Mouse (Mus musculus) c-Kit-positive CD71-negative TER-119-negative erythroid progenitor cells, embryonic 14.5 days (primary cell): ENCODE data around the gene Egfr.

Experiments used
- DNase-seq: peaks from one replicate; pipeline ENCODE4 v3.0.0-alpha.2; 2013; ENCODE audit warnings: low read depth

The Egfr gene

DNA sequence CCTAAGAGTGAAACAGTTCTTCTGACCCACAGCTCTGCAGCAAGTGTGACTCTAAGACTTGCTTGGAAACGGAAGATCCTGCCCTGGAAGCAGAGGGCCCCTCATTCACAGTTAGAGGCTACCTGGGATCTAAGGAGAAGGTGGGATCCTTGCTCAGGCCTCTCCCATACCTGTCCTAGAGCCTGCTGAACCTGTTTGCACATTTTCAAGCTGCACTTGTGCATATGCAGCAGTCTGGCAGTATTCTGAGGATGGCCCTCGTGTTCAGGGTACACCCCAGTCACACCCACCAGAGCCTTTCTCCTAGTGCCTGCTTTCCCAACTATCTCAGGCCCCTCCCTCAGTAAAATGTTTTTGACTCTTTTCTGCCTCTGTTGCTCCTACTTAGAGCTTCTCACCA is 29.6 kb downstream of the Egfr start:
- no peak for DNase-seq

DNA sequence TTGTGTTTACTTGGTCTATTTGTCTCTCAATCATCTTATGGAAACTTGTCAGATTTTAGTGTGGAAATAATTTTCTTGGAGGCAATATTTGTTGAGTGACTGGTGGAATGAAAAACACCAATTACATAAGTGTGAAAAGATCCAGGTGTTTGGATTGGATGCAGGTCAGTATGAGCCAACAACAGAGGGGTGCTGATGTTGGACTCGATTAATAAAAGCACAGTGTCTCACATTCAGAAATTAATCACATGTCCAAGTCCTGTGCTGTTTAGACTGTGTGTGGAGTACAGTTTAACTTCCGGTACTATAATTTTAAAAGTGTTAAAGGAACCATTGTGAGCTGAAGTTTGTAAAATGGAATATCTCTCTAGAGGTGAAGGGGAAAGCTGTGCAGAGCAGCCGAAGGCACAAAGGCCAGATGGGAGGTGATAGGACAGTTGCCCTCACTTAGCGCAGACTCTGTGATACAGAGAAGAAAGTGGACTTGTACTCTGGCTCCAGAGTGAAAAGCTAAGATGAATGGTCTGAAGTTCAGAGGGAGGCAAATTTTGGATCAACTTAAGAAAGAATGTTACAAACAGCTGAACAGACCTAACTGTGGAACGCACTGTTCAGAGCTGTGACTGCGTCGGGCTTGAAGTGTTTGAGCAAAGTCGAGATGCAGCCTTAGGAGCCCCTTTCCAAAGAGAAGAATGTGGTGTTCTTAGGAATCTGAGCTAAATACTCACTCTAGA is 32.1 kb downstream of the Egfr start:
- no peak for DNase-seq

DNA sequence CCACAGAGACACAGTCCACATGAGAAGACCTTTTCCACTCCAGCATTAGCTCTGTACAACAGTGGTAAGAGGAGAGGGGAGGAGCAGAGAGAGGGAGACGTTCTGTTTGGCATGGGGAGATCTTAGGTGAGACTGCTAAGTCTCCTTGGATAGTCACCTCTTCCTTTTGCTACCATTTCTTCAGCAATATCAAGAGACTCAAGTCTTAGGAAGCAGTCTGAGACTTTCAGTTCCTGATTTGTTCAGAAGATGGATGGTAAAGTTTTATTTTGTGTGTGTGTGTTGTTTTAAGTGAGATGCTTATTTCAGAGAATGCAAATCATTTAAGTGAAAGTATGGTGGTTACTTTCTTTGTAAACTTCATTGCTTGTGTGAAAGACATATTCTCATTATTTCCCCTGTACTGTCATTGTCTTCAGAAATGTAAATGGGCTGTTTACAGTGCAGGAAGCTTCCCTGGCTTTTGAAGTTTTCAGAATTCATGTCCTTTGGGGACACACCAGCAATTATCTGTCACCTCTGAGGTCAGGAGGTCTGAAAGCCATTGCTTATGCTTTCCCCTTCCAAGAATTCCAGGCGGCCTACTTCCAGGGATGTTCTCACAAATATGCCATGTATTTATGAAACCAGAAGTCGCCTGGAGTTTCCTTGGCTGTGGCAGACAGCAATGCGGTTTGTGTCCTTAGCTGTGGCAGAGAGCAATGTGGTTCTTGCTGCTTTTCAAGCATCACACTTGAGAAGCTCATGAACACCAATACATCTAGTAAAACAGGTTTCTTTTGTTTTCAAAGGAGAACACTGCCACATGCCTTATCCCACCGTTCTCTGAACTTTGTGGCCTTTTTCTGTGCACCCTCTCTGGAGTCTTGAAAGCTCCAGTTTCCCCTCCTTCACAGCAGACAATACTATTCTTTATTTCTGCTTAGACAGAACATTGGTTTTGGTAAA is 40.9 kb downstream of the Egfr start:
- no peak for DNase-seq

DNA sequence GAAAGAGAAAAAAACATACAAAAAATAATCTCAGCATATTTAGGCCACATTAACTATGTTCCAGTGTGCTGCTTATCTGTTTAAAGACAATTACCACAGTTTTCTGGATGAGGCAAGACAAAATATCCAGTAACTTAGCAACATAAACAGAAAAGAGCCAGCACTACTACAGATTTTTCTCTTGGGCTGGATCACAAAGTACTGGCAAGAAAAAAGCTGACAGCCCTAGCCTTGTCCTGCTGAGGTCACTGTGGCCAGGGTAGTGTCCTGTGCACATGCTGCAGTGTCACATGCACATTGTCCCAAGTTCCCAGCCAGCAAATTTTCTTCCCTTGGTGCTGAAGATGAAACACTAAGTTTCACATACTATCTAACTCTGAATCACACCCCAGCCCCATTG is 43.0 kb downstream of the Egfr start:
- no peak for DNase-seq

DNA sequence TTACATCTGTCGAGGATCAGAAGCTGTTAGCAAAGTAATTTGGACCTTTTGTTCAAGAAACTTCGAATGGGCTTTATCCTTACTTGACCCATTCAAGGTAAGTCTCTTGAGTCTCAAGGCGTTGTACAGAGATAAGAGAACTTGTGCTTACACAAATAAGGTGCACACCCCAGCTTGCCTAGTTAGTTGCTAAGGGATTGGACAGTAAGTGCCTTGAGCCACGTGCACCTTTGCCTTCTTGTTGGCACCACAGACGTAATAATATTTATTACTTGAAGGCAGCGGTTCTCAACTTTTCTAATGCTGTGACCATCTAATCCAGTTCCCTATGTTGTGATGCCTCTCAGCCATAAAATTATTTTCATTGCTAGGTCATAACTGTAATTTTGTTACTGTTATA is 43.5 kb downstream of the Egfr start:
- no peak for DNase-seq

DNA sequence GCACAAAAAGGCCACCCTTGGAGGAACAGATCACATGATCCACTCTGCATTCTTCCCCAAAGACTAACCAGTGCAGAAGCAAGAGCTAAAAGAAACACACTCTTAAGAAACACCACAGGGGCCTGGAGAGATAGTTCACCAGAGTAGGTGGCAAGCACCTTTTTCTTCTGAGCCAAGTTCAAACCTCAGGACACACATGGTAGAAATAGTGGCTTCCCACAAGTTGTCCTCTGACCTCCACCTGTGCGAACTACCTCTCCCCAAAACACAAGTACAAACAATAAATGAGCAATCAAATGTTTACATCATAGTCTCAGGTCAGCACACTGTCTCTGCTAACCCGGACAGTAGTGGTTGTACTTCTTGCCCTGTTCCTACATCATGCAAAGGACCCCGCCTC is 45.5 kb downstream of the Egfr start:
- DNase-seq: no peak

DNA sequence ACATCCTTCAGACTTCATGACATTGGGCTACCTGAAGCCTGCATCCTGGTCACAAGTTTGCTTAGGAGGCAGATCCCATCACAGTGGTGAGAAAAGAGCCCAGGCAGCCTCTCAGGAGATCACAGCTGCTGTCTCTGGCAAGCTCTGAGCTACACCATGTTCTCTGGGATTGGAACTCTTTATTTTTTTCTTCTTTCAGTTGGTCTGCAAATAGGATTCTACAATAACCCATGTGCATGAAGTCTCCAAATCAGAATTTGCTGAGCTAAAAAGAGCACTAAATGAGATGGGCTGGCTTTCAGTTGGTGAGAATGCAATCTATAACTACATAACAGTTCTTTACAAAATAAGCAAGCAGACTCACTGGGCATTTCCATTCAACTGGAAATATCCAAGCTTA is 46.1 kb downstream of the Egfr start:
- no peak for DNase-seq

DNA sequence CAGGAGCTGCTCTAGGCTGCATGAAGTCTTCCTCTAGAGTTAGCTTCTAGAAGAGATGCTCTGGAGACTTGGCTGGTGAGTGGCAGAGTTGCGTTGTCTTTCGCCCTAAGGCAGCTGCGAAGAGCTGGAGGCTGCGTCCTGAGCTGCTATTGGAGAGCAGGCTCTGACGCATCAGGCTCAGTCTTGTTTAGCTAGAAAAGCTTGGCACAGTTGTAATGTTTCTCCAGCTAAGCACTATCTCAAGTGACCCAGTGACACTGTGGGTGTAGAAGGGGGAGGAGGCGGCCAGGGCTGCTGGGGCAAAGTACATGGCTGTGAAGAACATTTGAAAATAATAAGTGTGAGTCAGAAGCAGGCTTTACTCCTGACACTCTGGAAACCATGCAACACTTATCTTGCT is 48.5 kb downstream of the Egfr start:
- no peak for DNase-seq

DNA sequence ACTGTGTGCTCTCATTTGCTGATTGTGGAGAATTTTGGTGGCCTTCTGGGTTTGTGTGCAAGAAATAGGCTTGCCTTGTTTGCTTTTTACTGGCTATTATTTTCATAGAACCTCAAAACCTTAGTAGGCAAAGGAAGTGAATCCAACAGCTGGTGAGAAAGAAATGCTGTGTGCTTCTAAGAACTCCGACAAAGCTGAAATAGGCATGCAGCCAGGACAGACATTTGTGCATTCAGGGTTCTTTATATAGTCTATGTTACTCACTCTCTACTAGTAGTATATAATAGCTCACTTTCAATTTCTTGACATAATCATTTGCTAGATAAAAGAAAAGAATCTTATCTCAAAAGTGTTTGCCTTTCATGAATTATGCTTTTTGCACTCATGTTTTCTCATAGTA is 50.7 kb downstream of the Egfr start:
- no peak for DNase-seq

DNA sequence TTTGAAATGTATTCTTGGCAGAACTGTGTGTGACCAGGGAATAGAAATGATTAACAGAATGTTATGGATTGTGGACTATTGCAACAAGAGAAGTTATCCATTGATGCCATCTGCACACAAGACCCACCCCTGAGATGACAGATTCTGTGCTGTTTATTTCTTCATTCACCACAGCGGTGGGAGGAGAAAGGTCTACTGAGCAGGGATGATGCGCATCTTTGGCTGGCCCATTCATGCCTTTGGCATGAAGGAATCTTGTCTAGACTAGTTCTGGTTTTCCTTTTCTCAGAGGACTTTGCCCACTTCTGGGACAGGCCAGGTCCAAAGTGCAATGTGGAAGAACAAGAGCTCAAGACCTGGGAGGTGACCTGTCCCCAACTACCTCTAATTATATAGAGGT is 52.0 kb downstream of the Egfr start:
- DNase-seq: no peak

DNA sequence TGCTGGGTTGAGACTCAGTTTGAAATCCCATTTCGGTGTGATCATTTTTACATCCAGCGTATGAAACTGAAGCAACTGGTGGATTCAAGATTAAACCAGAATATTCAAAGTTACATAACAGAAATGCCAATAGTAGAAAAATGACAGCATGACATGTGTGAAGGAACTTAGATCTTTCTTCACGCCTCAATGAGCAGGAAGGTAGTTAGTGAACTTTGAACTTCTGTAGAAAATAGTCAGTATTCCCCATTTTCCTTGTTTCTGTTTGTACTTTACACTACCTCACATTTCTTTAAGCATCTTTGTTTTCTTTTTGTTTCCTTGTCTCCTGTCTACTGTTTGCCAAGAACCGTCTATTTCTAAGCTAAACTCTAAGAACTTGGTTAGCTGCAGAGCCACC is 53.9 kb downstream of the Egfr start:
- no peak for DNase-seq

DNA sequence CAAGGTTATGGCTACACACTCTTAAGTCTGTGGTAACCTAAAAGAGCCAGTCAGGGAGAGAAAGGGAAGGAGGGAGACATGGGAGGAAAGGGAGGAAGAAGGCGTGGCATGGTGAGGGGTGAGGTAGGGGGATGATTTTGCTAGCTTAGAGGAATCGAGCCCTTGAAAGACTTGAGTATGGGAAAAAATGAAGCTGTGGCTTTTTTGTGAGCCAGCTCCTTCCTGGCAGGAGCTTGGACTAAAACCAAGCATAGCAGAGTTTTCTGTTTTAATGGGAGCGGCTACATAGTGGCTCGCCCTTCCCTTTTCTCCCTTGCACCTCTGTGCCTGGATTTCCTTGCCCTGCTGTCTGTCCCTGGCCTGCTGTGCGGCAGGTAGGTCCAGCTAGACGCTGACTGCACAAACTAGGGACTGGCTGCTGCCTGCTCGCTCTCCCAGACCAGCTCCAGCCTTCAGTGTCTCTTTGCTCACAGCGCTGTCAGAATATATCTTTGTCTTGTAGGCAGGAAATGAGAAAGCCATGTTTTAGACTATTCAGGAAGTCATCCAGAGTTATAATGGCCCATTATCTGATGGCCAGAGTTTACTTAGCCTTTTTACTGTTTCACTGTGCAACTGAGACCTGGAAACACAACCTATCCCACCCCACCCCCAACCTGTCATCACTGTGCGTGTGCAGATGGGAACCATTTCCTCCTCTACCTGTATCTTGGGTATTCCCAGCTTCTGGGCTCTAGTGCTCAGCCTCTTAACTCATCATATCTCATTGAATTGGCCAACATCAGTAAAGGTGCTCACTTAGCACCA is 57.4 kb downstream of the Egfr start:
- no peak for DNase-seq

DNA sequence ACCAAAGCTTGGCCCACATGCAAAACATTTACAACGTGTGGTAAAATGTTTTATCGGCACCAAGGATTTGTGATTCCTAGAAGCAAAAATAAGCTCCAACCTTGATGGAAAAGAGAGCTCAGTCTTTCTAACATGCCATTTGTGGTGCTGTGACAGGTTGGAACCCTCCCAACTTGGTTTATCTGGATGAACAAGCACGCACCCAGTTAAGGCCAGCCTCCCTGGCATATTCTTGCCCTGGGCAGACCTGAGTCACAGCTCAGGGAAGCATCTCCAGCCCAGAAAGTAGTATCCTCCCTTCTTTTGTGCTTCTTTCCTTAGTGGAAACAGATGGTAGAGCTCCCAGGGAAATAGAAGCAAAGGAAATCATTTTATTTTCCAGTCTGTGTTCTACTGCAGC is 58.1 kb downstream of the Egfr start:
- DNase-seq: no peak

DNA sequence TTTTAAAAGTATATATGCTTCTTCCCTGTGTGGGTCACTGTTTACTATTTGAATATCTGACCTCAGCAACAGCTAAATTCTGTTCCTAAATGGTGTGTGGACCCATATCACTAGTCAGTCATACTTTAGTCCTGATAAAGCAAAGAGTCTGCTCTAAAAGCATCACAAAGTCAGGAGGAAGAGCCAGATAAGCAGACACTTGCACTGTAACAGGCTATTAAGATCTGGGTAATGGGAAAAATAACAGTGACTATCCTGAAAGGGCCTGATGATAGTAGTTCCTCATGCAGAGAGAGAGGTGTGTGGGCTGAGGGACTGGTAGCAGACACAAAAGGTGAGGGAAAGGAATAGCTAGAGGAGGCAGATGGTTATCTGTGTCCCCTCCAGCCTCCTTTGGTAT is 61.3 kb downstream of the Egfr start:
- DNase-seq: no peak

DNA sequence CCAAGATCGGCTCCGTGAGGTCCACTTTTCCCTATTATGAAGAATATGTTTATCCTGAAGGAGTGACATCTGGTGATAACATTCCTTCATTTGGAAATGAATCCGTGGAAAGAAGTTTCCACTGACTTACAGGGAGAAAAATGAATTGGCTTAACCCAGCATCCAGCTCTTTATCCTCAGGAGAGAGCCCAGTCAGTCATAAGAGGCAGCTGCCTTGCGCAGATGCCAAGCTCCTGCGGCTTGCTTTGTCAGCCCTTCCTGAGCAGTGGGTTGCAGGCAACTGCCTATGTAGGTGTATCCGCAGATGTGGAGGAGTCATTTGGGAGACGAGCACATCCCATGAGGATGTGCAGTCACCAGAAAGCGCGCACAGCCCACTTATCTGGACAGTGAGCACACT is 64.4 kb downstream of the Egfr start:
- no peak for DNase-seq

DNA sequence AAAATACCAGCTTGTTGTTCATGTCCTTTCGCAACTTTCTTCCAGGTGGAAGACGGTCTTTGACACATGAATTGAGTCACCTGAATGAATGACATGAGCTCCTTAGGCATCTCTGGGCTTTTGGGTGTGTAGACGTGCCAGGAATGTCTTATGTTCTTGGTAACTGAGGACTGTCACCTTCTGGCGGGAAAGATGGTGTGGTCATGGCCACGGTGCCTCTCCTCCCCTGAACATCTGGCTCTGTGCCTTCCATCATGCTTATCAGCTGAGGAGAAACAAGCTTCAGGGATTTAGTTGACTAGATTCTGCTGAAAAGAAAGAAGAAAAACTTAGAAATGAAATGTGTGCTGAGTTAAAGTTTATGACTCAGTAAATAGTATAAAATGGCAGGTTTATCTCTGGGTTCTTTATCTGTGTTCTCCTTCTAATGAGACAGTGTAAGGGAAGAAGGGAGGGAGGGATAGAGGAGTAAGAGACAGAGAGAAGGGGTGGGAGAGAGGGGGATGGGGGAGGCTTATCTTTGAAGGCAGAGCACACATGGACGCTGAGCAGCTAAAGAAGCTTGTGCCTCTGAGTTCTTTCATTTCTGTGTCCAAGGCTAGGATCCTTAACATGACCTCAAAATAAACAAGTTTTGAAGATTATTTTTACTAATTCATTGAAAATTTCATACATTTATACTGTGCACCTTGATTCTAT is 65.5 kb downstream of the Egfr start:
- no peak for DNase-seq

DNA sequence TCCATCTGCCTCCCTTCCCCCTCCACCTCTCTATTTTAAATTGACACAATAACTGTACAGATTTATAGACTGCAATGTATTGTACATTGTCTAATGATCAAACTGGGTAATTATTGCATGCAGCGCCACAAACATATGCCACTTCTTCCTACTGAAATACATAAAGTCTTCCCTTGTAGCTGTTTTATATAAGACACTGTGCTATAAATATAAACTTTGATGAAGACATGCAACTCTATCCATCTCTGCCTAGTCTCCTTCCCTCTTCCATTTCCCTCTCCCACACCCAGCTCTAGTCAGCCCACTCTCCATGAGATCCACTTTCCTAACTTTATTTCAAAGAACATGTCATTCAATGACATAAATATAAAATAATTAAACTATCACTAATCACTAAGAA is 67.4 kb downstream of the Egfr start:
- DNase-seq: no peak

DNA sequence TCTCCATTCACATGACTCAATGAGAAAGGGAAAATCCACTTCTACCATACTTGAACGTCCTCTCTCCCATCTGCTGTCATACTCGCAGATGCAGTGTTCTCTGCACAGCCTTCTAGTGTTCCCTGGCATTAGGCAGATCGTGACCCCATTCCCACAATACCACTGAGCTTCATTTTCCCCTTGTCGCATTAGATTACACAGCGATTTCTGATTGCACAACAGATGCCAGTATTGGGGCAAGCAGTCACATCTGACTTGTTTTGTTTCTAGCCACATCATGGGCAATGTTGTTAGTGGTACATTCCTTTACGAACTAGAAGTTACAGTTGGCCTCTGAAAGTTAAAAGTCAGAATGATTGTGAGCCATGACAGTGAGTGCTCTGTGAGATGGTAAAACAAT is 68.1 kb downstream of the Egfr start:
- no peak for DNase-seq

DNA sequence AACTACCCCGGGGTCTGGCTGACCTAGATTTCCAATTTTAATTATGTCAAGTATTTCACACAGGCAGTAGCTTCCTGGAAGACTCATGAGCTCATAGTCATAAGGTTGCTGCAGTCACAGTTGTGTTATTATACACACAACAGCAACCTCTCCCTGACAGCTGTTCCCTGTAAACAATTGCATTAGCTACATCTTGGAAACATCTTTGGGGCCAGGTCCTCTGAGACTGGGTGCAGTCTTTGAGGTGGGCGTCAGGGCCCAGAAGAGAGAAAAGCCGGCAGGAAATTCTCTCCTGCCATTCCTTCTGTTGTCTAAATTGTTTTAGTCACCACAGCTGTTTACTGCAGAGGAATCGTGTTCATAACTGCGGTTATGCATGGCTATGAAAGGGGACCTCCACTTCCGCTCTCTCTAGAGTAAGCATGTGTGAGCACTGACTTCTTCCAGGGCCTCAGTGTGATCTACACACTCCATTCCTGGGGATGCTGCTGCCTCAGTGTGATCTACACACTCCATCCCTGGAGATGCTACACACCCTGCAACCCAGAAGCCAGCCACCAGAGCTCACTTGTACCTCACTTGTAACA is 69.8 kb downstream of the Egfr start:
- DNase-seq: no peak

DNA sequence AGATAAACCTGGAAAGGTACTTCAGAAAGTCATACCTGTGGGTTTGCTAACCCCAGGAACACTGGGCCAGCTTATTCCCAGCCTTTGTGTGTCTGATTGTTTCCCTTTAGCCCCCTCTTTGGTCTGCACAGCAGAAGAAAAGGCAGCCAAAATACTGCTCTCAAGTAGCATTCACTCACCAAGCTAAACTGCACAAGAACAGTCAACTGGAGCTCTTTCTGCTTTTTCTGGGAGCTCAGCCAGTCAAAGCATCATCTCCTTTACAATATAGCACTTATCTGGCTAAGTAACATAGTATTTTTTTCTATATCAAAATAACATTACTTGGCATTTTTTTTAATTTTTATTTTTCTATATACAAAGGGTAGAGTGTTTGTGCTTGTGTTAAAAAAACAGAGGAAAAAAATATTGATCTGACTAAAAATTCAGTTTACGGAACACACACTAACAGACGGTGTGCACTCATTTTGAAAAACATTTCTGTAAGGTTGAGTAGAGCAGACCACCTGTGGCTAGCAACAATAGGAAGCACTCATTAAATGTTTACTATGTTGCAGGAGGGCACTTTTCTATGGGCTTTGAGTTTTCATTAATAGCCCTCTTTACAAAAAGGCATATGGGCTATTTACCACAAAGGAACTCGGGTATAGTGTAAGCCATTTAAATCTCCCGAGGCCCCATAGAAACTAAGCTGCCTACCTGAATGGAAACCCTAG is 72.0 kb downstream of the Egfr start:
- DNase-seq: no peak

DNA sequence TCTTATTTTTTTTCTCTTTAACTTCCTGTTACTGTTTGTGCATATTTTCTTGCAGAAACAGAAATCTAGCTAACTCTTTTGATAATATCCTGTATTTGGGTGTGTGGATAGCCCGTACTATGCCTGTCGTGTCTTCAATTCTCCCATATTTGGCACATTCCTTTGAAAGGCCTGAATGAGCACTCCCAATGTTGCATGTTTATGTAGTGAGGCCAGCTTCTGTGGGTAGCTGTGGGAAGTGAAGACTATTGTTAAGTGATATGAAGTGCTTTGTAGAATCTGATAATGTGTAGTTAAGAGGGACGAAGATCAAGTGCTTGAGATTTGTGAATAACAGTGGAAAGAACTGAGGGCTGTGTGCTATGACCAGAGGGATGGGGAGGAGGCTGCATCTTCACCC is 77.5 kb downstream of the Egfr start:
- DNase-seq: no peak
